Comparison of ENCODE assay signal across 7 mouse cellular contexts in the genomic region with DNA sequence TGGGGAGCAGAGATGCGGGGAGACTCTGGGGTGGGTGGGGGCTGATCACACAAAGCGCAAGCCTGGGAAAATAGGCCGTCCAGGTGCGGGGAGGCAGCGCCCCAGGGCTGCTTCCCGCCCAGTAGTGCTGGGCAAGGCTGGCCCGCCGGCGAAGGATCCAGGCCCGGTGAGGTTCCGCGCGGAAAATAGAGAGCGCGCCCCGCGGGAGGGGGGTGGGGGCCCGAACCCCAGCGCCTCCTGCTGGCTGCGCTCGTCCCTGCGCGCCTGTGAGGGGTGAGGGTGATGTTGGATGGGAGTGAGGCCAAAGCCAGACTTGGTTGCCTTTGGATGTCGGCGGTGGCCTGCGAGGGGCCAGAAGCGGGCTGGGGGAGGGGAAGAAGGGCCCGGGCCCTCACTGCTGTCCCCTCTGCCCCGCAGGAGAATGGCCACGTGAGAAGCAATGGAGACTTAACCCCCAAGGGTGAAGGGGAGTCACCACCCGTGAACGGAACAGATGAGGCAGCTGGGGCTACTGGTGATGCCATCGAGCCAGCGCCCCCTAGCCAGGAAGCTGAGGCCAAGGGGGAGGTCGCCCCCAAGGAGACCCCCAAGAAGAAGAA. TPM values are rescaled to one million over a fixed set of nuclear protein-coding genes. Genes with fewer than 3 reads are reported as not detected.
DNase-seq lines count a peak whose midpoint lies in the region; ATAC-seq and TF ChIP-seq lines count a peak whose summit lies in the region.

No protein-coding gene starts in this region.

- H3K4me2 ChIP-seq in heart, postnatal 0 days (ENCODE audit: low read depth, low read length) = peak overlapping the region; percentile 85
- H3K4me2 ChIP-seq in midbrain, embryonic 11.5 days = peak overlapping the region; percentile 74

- H3K27me3 ChIP-seq in MEL (ENCODE audit: control insufficient read depth in 1 of 2, insufficient read depth in 2 of 2, low read length in 2 of 2) = no peaks in the 10 kb centered on the region
- H3K27me3 ChIP-seq in embryonic facial prominence, embryonic 10.5 days (replicated peaks; ENCODE audit: low read depth, poor library complexity, severe bottlenecking) = no peaks in the 10 kb centered on the region
- H3K27me3 ChIP-seq in heart, postnatal 0 days (ENCODE audit: control insufficient read depth, insufficient read depth, low read length) = no peaks in the 10 kb centered on the region
- no peaks in the 10 kb centered on the region for H3K27me3 ChIP-seq in midbrain, embryonic 11.5 days (ENCODE audit: control insufficient read depth, insufficient read depth, low read length)

- H3K9me3 ChIP-seq in MEL (replicated peaks; ENCODE audit: insufficient read depth, low read length) = no peaks in the 10 kb centered on the region
- no peaks in the 10 kb centered on the region for H3K9me3 ChIP-seq in embryonic facial prominence, embryonic 10.5 days
- no peaks in the 10 kb centered on the region for H3K9me3 ChIP-seq in heart, postnatal 0 days (replicated peaks; ENCODE audit: control insufficient read depth, low read length)
- no peaks in the 10 kb centered on the region for H3K9me3 ChIP-seq in midbrain, embryonic 11.5 days (ENCODE audit: control insufficient read depth, low read length)

- no peak overlapping the region for H3K27ac ChIP-seq in MEL (ENCODE audit: control insufficient read depth, low read depth, low read length)
- peak overlapping the region; percentile 98 for H3K27ac ChIP-seq in embryonic facial prominence, embryonic 10.5 days (replicated peaks)
- H3K27ac ChIP-seq in heart, postnatal 0 days (ENCODE audit: low read depth) = peak overlapping the region; percentile 90
- peak overlapping the region; percentile 97 for H3K27ac ChIP-seq in midbrain, embryonic 11.5 days (ENCODE audit: low read depth, low read length)

- no peak for TF ChIP-seq POLR2A in MEL (IDR thresholded peaks at IDR 0.05; ENCODE audit: control insufficient read depth in 1 of 2, insufficient read depth in 1 of 2, low read depth in 1 of 2, low read length in 2 of 2, poor library complexity in 1 of 2)

- no peaks in the 10 kb centered on the region for H3K36me3 ChIP-seq in MEL (ENCODE audit: control insufficient read depth in 1 of 2, insufficient read depth in 2 of 2, low read length in 2 of 2)
- H3K36me3 ChIP-seq in embryonic facial prominence, embryonic 10.5 days (replicated peaks) = peaks cover 53% of the 10 kb centered on the region
- peaks cover 26% of the 10 kb centered on the region for H3K36me3 ChIP-seq in heart, postnatal 0 days (replicated peaks; ENCODE audit: control insufficient read depth, insufficient read depth, low read length)
- peaks cover 3% of the 10 kb centered on the region; the same call in 1 of the 2 replicates for H3K36me3 ChIP-seq in midbrain, embryonic 11.5 days (ENCODE audit: control insufficient read depth, insufficient read depth, low read length)

- peak; percentile 74 for ATAC-seq in heart, postnatal 0 days (ENCODE audit: insufficient read depth, low read depth)
- ATAC-seq in midbrain, embryonic 11.5 days (ENCODE audit: low FRiP score) = peak; percentile 33

- DNase-seq in CD4-positive, CD25-positive, alpha-beta regulatory T cell, adult 2 months (ENCODE audit: low read depth, low spot score) = peak; percentile 84
- peak; percentile 74 for DNase-seq in MEL (ENCODE audit: low read depth, low spot score)
- DNase-seq in embryonic facial prominence, embryonic 10.5 days (ENCODE audit: low spot score) = peak; percentile 88
- DNase-seq in heart, postnatal 0 days (ENCODE audit: low spot score) = no peak
- DNase-seq in layer of hippocampus, postnatal 14 days (ENCODE audit: low spot score in 2 of 2) = peak; percentile 65 to 75
- DNase-seq in midbrain, embryonic 11.5 days (ENCODE audit: low spot score, missing footprints) = peak; percentile 98
- DNase-seq in spleen, postnatal 10 days (ENCODE audit: low spot score in 2 of 2) = peak; percentile 73 to 83

- no peaks in the 10 kb centered on the region; the same call in 1 of the 2 replicates for H3K79me2 ChIP-seq in MEL (ENCODE audit: control insufficient read depth, insufficient read depth, low read length, poor library complexity)

- under 1% methylated on average over 35 of the region's 35 CpGs for WGBS in embryonic facial prominence, embryonic 10.5 days
- WGBS in heart, postnatal 0 days = under 1% methylated on average over 29 of the region's 35 CpGs
- WGBS in midbrain, embryonic 11.5 days = under 1% methylated on average over 33 of the region's 35 CpGs

- peak overlapping the region; percentile 88 for H3K9ac ChIP-seq in MEL (ENCODE audit: control insufficient read depth, low read depth, low read length, poor library complexity, severe bottlenecking)
- peak overlapping the region; percentile 97 for H3K9ac ChIP-seq in heart, postnatal 0 days (replicated peaks; ENCODE audit: low read depth, low read length)
- peak overlapping the region; percentile 100 for H3K9ac ChIP-seq in midbrain, embryonic 11.5 days (ENCODE audit: low read length)

- TF ChIP-seq EP300 in MEL (IDR thresholded peaks at IDR 0.05; ENCODE audit: low read depth in 1 of 2, low read length in 2 of 2) = no peak
- no peak for TF ChIP-seq EP300 in heart, postnatal 0 days (IDR thresholded peaks at IDR 0.05; ENCODE audit: low read depth)

- H3K4me1 ChIP-seq in MEL (ENCODE audit: control insufficient read depth in 1 of 2, insufficient read depth in 2 of 2, low read length in 2 of 2) = no peaks in the 10 kb centered on the region
- peaks cover 57% of the 10 kb centered on the region for H3K4me1 ChIP-seq in embryonic facial prominence, embryonic 10.5 days
- no peaks in the 10 kb centered on the region; the same call in none of the 2 replicates for H3K4me1 ChIP-seq in heart, postnatal 0 days (ENCODE audit: control insufficient read depth, insufficient read depth)
- H3K4me1 ChIP-seq in midbrain, embryonic 11.5 days (ENCODE audit: control insufficient read depth, insufficient read depth, low read length) = peaks cover 30% of the 10 kb centered on the region

- TF ChIP-seq RAD21 in MEL (IDR thresholded peaks at IDR 0.05; ENCODE audit: low read depth, low read length) = peak; percentile 12

- peak; percentile 61 to 93 (median 85); a peak in 5 of 6 replicates for TF ChIP-seq CTCF in MEL (IDR thresholded peaks at IDR 0.05 in 2 of 3, conservative IDR thresholded peaks at IDR 0.05 in 1 of 3; ENCODE audit: control insufficient read depth in 1 of 3, insufficient read depth in 1 of 3, low read depth in 2 of 3, low read length in 3 of 3, poor library complexity in 1 of 3, severe bottlenecking in 1 of 3)
- TF ChIP-seq CTCF in heart, postnatal 0 days (IDR thresholded peaks at IDR 0.05; ENCODE audit: low read depth) = peak; percentile 78

- peak overlapping the region; percentile 67 to 93 for H3K4me3 ChIP-seq in MEL (ENCODE audit: control insufficient read depth in 1 of 2, insufficient read depth in 1 of 2, low read depth in 2 of 2, low read length in 2 of 2)
- peak overlapping the region; percentile 83 for H3K4me3 ChIP-seq in embryonic facial prominence, embryonic 10.5 days
- H3K4me3 ChIP-seq in heart, postnatal 0 days (ENCODE audit: low read depth, low read length) = peak overlapping the region; percentile 94
- H3K4me3 ChIP-seq in midbrain, embryonic 11.5 days (ENCODE audit: low read depth, low read length) = peak overlapping the region; percentile 92

RNA-seq across cellular contexts. Expression of a gene that starts 1.0 kb away (rescaled TPM):
- 25.3 and 26.9 TPM in 2 replicates for total RNA-seq in MEL (2012; rRNA removed)
- polyA plus RNA-seq in MEL (2012; ENCODE audit: insufficient read depth in 1 of 2, insufficient read length in 2 of 2, low read depth in 1 of 2, low replicate concordance in 2 of 2, missing spikeins in 1 of 2) = 10 to 100 TPM in 1 of 2 experiments, not detected in 1; 62.7 TPM
- polyA plus RNA-seq in embryonic facial prominence, embryonic 10.5 days (2016; fragmentation: Nextera tagmentation; extraction: Ambion mirVana) = 1,428 and 1,442 TPM in 2 replicates
- 183 and 192 TPM in 2 replicates for total RNA-seq in heart, postnatal 0 days (2014; rRNA removed; ENCODE audit: low replicate concordance)
- polyA plus RNA-seq in heart, postnatal 0 days (2015; fragmentation: Nextera tagmentation; extraction: Ambion mirVana) = 135 and 138 TPM in 2 replicates
- total RNA-seq in layer of hippocampus, postnatal 14 days (2021) = 100 to 1,000 TPM; 372 to 379 TPM
- 1,816 and 1,974 TPM in 2 replicates for polyA plus RNA-seq in midbrain, embryonic 11.5 days (2014; fragmentation: Nextera tagmentation; extraction: Ambion mirVana)

RNA-seq across cellular contexts. Expression of a gene that starts 23.4 kb away (rescaled TPM):
- not detected in 2 replicates for total RNA-seq in MEL (2012; rRNA removed)
- not detected for polyA plus RNA-seq in MEL (2012; ENCODE audit: insufficient read depth in 1 of 2, insufficient read length in 2 of 2, low read depth in 1 of 2, low replicate concordance in 2 of 2, missing spikeins in 1 of 2)
- polyA plus RNA-seq in embryonic facial prominence, embryonic 10.5 days (2016; fragmentation: Nextera tagmentation; extraction: Ambion mirVana) = not detected in 2 replicates
- total RNA-seq in heart, postnatal 0 days (2014; rRNA removed; ENCODE audit: low replicate concordance) = not detected in 2 replicates
- polyA plus RNA-seq in heart, postnatal 0 days (2015; fragmentation: Nextera tagmentation; extraction: Ambion mirVana) = 0.22 and 0.52 TPM in 2 replicates
- under 1 TPM in 1 of 2 experiments, not detected in 1; 0.72 TPM for total RNA-seq in layer of hippocampus, postnatal 14 days (2021)
- polyA plus RNA-seq in midbrain, embryonic 11.5 days (2014; fragmentation: Nextera tagmentation; extraction: Ambion mirVana) = not detected in 2 replicates

RNA-seq across cellular contexts. Expression of a gene that starts 23.6 kb away (rescaled TPM):
- not detected in 2 replicates for total RNA-seq in MEL (2012; rRNA removed)
- not detected for polyA plus RNA-seq in MEL (2012; ENCODE audit: insufficient read depth in 1 of 2, insufficient read length in 2 of 2, low read depth in 1 of 2, low replicate concordance in 2 of 2, missing spikeins in 1 of 2)
- not detected in 2 replicates for polyA plus RNA-seq in embryonic facial prominence, embryonic 10.5 days (2016; fragmentation: Nextera tagmentation; extraction: Ambion mirVana)
- total RNA-seq in heart, postnatal 0 days (2014; rRNA removed; ENCODE audit: low replicate concordance) = not detected in 2 replicates
- polyA plus RNA-seq in heart, postnatal 0 days (2015; fragmentation: Nextera tagmentation; extraction: Ambion mirVana) = not detected in 2 replicates
- total RNA-seq in layer of hippocampus, postnatal 14 days (2021) = not detected
- polyA plus RNA-seq in midbrain, embryonic 11.5 days (2014; fragmentation: Nextera tagmentation; extraction: Ambion mirVana) = not detected in 2 replicates

RNA-seq across cellular contexts. Expression of a gene that starts 28.1 kb away (rescaled TPM):
- total RNA-seq in MEL (2012; rRNA removed) = 38.9 and 47.9 TPM in 2 replicates
- polyA plus RNA-seq in MEL (2012; ENCODE audit: insufficient read depth in 1 of 2, insufficient read length in 2 of 2, low read depth in 1 of 2, low replicate concordance in 2 of 2, missing spikeins in 1 of 2) = 100 to 1,000 TPM; 108 to 185 TPM
- 302 and 304 TPM in 2 replicates for polyA plus RNA-seq in embryonic facial prominence, embryonic 10.5 days (2016; fragmentation: Nextera tagmentation; extraction: Ambion mirVana)
- total RNA-seq in heart, postnatal 0 days (2014; rRNA removed; ENCODE audit: low replicate concordance) = 25.8 and 34.5 TPM in 2 replicates
- polyA plus RNA-seq in heart, postnatal 0 days (2015; fragmentation: Nextera tagmentation; extraction: Ambion mirVana) = 73.6 and 77.9 TPM in 2 replicates
- 10 to 100 TPM; 36.4 to 44.6 TPM for total RNA-seq in layer of hippocampus, postnatal 14 days (2021)
- 225 and 234 TPM in 2 replicates for polyA plus RNA-seq in midbrain, embryonic 11.5 days (2014; fragmentation: Nextera tagmentation; extraction: Ambion mirVana)

RNA-seq across cellular contexts. Expression of a gene that starts 53.0 kb away (rescaled TPM):
- 14.1 TPM in 2 replicates for total RNA-seq in MEL (2012; rRNA removed)
- 10 to 100 TPM in 1 of 2 experiments, not detected in 1; 19.2 TPM for polyA plus RNA-seq in MEL (2012; ENCODE audit: insufficient read depth in 1 of 2, insufficient read length in 2 of 2, low read depth in 1 of 2, low replicate concordance in 2 of 2, missing spikeins in 1 of 2)
- polyA plus RNA-seq in embryonic facial prominence, embryonic 10.5 days (2016; fragmentation: Nextera tagmentation; extraction: Ambion mirVana) = 19.7 and 21.5 TPM in 2 replicates
- 46.3 and 58.4 TPM in 2 replicates for total RNA-seq in heart, postnatal 0 days (2014; rRNA removed; ENCODE audit: low replicate concordance)
- 18.7 and 20.1 TPM in 2 replicates for polyA plus RNA-seq in heart, postnatal 0 days (2015; fragmentation: Nextera tagmentation; extraction: Ambion mirVana)
- 10 to 100 TPM; 52.2 to 54.2 TPM for total RNA-seq in layer of hippocampus, postnatal 14 days (2021)
- 23.3 and 23.7 TPM in 2 replicates for polyA plus RNA-seq in midbrain, embryonic 11.5 days (2014; fragmentation: Nextera tagmentation; extraction: Ambion mirVana)

Comparison
In these comparisons a context has a peak if more than half of its experiments do, and no peak if none do; other contexts are left out.
1. RNA of a gene that starts 1.0 kb away (polyA plus RNA-seq): 1,816 to 1,974 TPM in midbrain, embryonic 11.5 days and 1,428 to 1,442 TPM in embryonic facial prominence, embryonic 10.5 days; 135 to 138 TPM in heart, postnatal 0 days and 62.7 TPM in MEL; every median in the first group is over 10 times any median in the second.
2. Peak in every context shown above with its lines, with median percentiles within 50 percentile points of each other: H3K4me3 ChIP-seq and H3K9ac ChIP-seq.